Mouse (Mus musculus) limb, embryonic 14.5 days (tissue): ENCODE data around the gene Krr1. TPM values are rescaled to one million over a fixed set of nuclear protein-coding genes. Genes with fewer than 3 reads are reported as not detected.

Experiments used
- ATAC-seq: fragments of 200-750 bp; cut with Nextera tagmentation; 2 replicates; pipeline ENCODE4 v1.8.0; 2017; ENCODE audit warnings: low read depth, moderate number of reproducible peaks, moderate TSS enrichment; ENCODE audit not compliant: low FRiP score
- DNase-seq: peaks from one replicate; pipeline ENCODE4 v3.0.0-alpha.2; 2015; ENCODE audit warnings: low spot score
- H3K27ac ChIP-seq: fragments of 300-500 bp; sonication (generic); replicated peaks from 2 replicates; pipeline ENCODE4 v1.5.1; 2014; ENCODE audit warnings: low read depth, mild to moderate bottlenecking, low read length, moderate library complexity, mixed read lengths
- H3K27me3 ChIP-seq: fragments of 300-500 bp; sonication (generic); 2 replicates; pipeline ENCODE4 v1.6.1; 2014; ENCODE audit warnings: low read length, mixed read lengths; ENCODE audit not compliant: control insufficient read depth, insufficient read depth
- H3K36me3 ChIP-seq: fragments of 300-500 bp; sonication (generic); 2 replicates; pipeline ENCODE4 v1.6.1; 2014; ENCODE audit warnings: mild to moderate bottlenecking, low read length, moderate library complexity, mixed read lengths; ENCODE audit not compliant: control insufficient read depth, insufficient read depth
- H3K4me1 ChIP-seq: fragments of 300-500 bp; sonication (generic); 2 replicates; pipeline ENCODE4 v1.6.1; 2014; ENCODE audit warnings: antibody characterized with exemption, low read length, mixed read lengths; ENCODE audit not compliant: control insufficient read depth, insufficient read depth
- H3K4me2 ChIP-seq: fragments of 300-500 bp; sonication (generic); replicated peaks from 2 replicates; pipeline ENCODE4 v1.6.1; 2014; ENCODE audit warnings: low read depth, mild to moderate bottlenecking, low read length, moderate library complexity; ENCODE audit not compliant: severe bottlenecking
- H3K4me3 ChIP-seq: fragments of 300-500 bp; sonication (generic); replicated peaks from 2 replicates; pipeline ENCODE4 v1.5.1; 2014; ENCODE audit warnings: low read length
- H3K9ac ChIP-seq: fragments of 300-500 bp; sonication (generic); 2 replicates; pipeline ENCODE4 v1.6.1; 2014; ENCODE audit warnings: mild to moderate bottlenecking, low read depth, low read length, moderate library complexity; ENCODE audit not compliant: severe bottlenecking
- H3K9me3 ChIP-seq: fragments of 300-500 bp; sonication (generic); 2 replicates; pipeline ENCODE4 v1.6.1; 2016; ENCODE audit warnings: low read length; ENCODE audit not compliant: control insufficient read depth
- POLR2A ChIP-seq: fragments of 200-500 bp; IDR thresholded peaks from 2 replicates; pipeline ENCODE4 v1.8.0; 2012; ENCODE audit warnings: inconsistent platforms, mild to moderate bottlenecking, moderate library complexity, borderline replicate concordance; ENCODE audit not compliant: insufficient read depth, insufficient read length; ENCODE audit errors: extremely low read depth
- WGBS: fragments of 180-500 bp; shearing (Covaris S2); extraction: QIAGEN DNeasy Blood & Tissue Kit; methylation state at CpG from one replicate; pipeline ENCODE4 v1.1.7; 2014; 5-methylcytosine and 5-hydroxymethylcytosine counted together
- polyA plus RNA-seq, 2 experiments: library from polyadenylated mRNA; depleted of rRNA in 1 of 2; stranded (reverse) in 1 of 2; unstranded in 1 of 2; fragments of >200 nt; fragmentation: Nextera tagmentation in 1 of 2; extraction: Ambion mirVana in 1 of 2; gene quantifications; 2 replicates each; pipeline versions ENCODE4 v1.2.1 to v1.2.3; 2012 to 2014

Gene Krr1
- polyA plus RNA-seq, 2 experiments = 29.6 to 41.3 TPM

- H3K27me3 ChIP-seq = no peaks in the 10 kb centered on the region
- no peak overlapping the region for H3K27ac ChIP-seq
- no peak for DNase-seq
- no peak for TF ChIP-seq POLR2A
- 0 out of 2 replicates have a peak, but pooled peaks cover 2% of the 10 kb centered on the region for H3K4me1 ChIP-seq
- H3K36me3 ChIP-seq = no peaks in the 10 kb centered on the region
- H3K4me2 ChIP-seq = no peak overlapping the region
- H3K4me3 ChIP-seq = no peak overlapping the region
- no peak overlapping the region for H3K9ac ChIP-seq
- WGBS = 62% methylated on average over 11 of the region's 11 CpGs
- no peak for ATAC-seq
- no peaks in the 10 kb centered on the region for H3K9me3 ChIP-seq
Observed at GRCm38 (mm10) chr10:111932621-111933345, 39.7 kb upstream of the Krr1 start.

DNA sequence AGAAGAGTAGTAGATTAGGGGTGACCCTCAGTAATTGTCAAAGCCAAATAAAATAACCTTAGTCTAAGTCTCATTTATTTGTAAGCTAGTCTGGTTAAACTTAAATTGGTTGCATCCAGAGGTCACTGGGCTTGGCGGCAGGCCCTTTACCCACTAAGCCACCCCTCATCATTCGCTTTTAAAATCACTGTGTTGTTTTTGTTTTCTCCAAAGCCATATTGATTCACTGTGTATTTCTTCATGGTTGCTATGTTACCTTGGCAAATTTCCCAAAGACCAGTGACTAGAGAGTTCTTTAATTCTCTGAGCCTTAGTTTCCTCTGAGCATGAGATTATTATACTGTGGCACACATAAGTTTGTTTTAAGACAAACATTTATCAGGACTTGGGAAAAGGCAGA is 37.3 kb upstream of the Krr1 start:
- ATAC-seq = no peak
- no peak for TF ChIP-seq POLR2A

DNA sequence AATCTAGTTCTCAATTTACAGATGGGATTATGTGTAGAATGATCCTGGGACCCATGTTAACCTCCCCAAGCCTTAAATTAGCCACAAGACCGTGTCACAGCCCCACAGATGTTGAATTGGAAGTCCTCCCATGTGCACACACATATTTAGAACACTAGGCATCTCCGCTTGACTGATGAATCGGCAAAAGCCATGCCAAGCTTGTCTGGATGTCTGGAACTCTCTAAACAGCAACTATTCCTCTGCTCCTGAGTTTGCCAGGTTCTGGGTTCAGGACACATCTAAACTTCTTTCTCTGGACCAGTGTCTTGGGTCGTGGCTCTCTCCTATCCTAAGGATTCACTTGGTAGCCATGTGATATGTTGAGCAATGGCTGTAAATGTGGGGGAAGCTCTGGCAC is 36.4 kb upstream of the Krr1 start:
- Histone ChIP-seq H3K27ac (no peak overlapping the region), H3K4me3 (no peak overlapping the region), H3K36me3 (no peaks in the 10 kb centered on the region), H3K9me3 (no peaks in the 10 kb centered on the region), H3K4me1 (no peaks in the 10 kb centered on the region), H3K27me3 (no peaks in the 10 kb centered on the region), H3K9ac (no peak overlapping the region), H3K4me2 (no peak overlapping the region)
- TF ChIP-seq POLR2A = no peak
- 74% methylated on average over 4 of the region's 4 CpGs for WGBS
- ATAC-seq = no peak
- no peak for DNase-seq

More for the DNA sequence above, 37.3 kb upstream of the Krr1 start:
- no peaks in the 10 kb centered on the region for H3K9me3 ChIP-seq
- no peaks in the 10 kb centered on the region for H3K36me3 ChIP-seq
- no peaks in the 10 kb centered on the region for H3K27me3 ChIP-seq
- no peak overlapping the region for H3K4me3 ChIP-seq
- WGBS = 79% methylated on average over 2 of the region's 2 CpGs
- no peaks in the 10 kb centered on the region for H3K4me1 ChIP-seq
- no peak overlapping the region for H3K4me2 ChIP-seq
- no peak overlapping the region for H3K9ac ChIP-seq
- no peak overlapping the region for H3K27ac ChIP-seq
- DNase-seq = no peak

- no peak for ATAC-seq
- WGBS = 53% methylated on average over 13 of the region's 13 CpGs
- Histone ChIP-seq H3K4me3 (no peak overlapping the region), H3K27me3 (no peaks in the 10 kb centered on the region), H3K36me3 (no peaks in the 10 kb centered on the region), H3K4me1 (no peaks in the 10 kb centered on the region), H3K9me3 (no peaks in the 10 kb centered on the region), H3K9ac (no peak overlapping the region), H3K27ac (no peak overlapping the region), H3K4me2 (no peak overlapping the region)
- peak; percentile 22 for DNase-seq
- TF ChIP-seq POLR2A = no peak
Observed at GRCm38 (mm10) chr10:111936491-111937145, 35.8 kb upstream of the Krr1 start.

GRCm38 (mm10) chr10:111937146-111937534 is 35.3 kb upstream of the Krr1 start:
- Histone ChIP-seq H3K9me3 (no peaks in the 10 kb centered on the region), H3K27ac (no peak overlapping the region), H3K4me1 (no peaks in the 10 kb centered on the region), H3K4me2 (no peak overlapping the region), H3K36me3 (no peaks in the 10 kb centered on the region), H3K9ac (no peak overlapping the region), H3K27me3 (no peaks in the 10 kb centered on the region), H3K4me3 (no peak overlapping the region)
- ATAC-seq (no peak), DNase-seq (no peak)
- WGBS = 89% methylated on average over 5 of the region's 5 CpGs
- TF ChIP-seq POLR2A = no peak

DNA sequence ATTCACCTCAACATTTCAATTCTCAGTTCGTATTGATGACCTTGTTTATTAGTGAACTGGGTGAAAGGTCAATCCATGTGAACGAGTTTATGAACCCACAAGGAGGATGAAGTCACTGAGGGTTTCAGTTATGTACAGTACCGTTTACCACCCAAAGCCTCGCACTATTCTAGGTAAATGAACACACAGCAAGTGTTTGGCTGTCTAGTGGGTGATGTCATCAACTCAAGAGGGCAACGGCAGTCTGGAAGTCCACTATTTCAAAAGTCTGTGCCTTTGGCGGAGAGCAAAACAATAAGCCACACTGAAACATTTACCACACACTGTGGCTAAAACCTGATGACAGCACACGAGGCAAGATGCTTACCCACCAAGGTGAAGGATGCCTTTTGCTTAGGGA is 29.4 kb upstream of the Krr1 start:
- Histone ChIP-seq H3K4me2 (no peak overlapping the region), H3K27me3 (no peaks in the 10 kb centered on the region), H3K27ac (no peak overlapping the region), H3K4me3 (no peak overlapping the region), H3K9ac (no peak overlapping the region), H3K4me1 (no peaks in the 10 kb centered on the region), H3K36me3 (no peaks in the 10 kb centered on the region), H3K9me3 (no peaks in the 10 kb centered on the region)
- no peak for DNase-seq
- TF ChIP-seq POLR2A = no peak
- WGBS = 78% methylated on average over 7 of the region's 7 CpGs
- no peak for ATAC-seq
